Mouse (Mus musculus): ENCODE data around the gene Slc25a3. TPM values are rescaled to one million over a fixed set of nuclear protein-coding genes. Genes with fewer than 3 reads are reported as not detected.

Gene Slc25a3
- polyA plus RNA-seq, 1 experiment from 2014 or later: 602 TPM

DNA sequence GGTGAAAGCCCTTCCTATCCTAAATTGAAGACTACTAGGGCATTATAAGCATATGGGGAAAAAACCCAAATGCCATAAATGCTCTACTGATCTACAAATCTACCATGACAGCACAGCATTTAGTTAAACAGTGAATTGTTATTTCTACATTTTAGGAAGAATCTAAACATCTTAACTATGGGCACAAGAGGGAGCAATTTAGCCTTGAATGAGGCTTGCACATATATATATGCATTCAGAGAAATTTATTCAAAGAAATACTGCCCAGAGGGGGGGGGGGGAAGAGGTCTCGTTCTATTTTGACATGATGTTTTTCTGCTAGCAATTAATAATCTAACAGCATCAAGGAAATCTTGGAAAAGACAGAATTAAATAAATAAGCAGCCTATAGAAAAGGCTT is 52.1 kb downstream of the Slc25a3 start:
- Histone ChIP-seq H3K27me3 (ENCODE audit: insufficient read depth, poor library complexity, severe bottlenecking) (no peaks in the 10 kb centered on the region), H3K36me3 (peaks cover 60% of the 10 kb centered on the region), H3K27ac (no peak overlapping the region), H3K4me3 (no peak overlapping the region), H3K4me1 (no peaks in the 10 kb centered on the region), H3K9me3 (no peaks in the 10 kb centered on the region)
- DNase-seq (ENCODE audit: low spot score): no peak
- WGBS: 70% methylated on average over 1 of the region's 1 CpGs

Other genes with a start within 250 kb of the Slc25a3 start
- 17.7 and 17.8 TPM in 2 replicates for gene Apaf1, start 41.3 kb downstream of the Slc25a3 start, polyA plus RNA-seq (2016; fragmentation: Nextera tagmentation; extraction: Ambion mirVana)
- gene Ikbip, start 41.1 kb downstream of the Slc25a3 start, polyA plus RNA-seq (2016; fragmentation: Nextera tagmentation; extraction: Ambion mirVana): 39.1 and 39.2 TPM in 2 replicates
- gene Tmpo, start 57.3 kb upstream of the Slc25a3 start, polyA plus RNA-seq (2016; fragmentation: Nextera tagmentation; extraction: Ambion mirVana): 142 and 192 TPM in 2 replicates

Measured in heart, embryonic 10.5 days (tissue).